Mouse (Mus musculus) layer of hippocampus, postnatal 10 days (tissue): ENCODE data around the gene Csad. TPM values are rescaled to one million over a fixed set of nuclear protein-coding genes. Genes with fewer than 3 reads are reported as not detected.

Experiments
- DNase-seq, 2 experiments: peaks; one replicate each; pipeline ENCODE4 v3.0.0; 2021; ENCODE audit warnings: low spot score in 2 of 2
- total RNA-seq, 2 experiments: library from RNA; stranded (reverse); gene quantifications; 2 replicates each; pipeline ENCODE4 v1.2.3; 2021

Gene Csad
- total RNA-seq, 2 experiments from 2014 or later, result 33.0 to 38.7 TPM

DNA sequence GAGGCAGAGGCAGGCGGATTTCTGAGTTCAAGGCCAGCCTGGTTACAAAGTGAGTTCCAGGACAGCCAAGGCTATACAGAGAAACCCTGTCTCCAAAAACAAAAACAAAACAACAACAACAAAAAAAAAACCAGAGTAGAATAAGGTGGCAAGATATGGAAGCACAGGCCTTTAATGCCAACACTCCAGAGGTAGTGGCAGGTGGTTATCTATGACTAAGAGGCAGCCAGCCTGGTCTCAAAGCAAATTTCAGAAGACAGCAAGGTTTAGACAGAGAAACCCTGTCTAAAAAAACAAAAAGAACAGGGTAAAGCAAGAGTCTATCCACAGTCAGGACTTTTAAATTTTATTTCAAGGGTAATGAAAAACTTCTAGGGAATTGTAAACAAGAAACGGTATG lies 69.8 kb downstream of the Csad start:
- DNase-seq, result no peak

DNA sequence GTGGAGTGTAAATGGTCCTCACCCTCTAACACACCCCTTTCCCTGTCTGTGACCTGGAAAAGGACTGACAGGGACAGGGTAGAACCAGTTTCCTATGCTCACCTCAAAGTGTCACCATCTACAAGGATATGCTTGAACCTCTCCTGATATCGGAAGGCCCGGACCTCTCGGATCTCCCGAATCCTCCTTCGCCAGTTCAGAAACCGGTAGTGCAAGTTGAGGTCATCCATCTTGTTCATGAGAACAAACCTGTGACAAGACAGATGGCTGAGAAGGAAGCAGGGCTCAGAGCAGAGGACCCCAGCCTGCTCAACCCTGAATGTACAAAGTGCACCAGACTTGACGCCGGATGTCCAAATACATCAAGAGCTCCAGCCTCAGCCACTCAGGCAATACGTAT lies 71.2 kb downstream of the Csad start:
- DNase-seq, result no peak

Other genes starting within 250 kb of the Csad start
- under 1 TPM in 1 of 2 experiments, not detected in 1; 0.71 TPM for gene Krt8, start 200.2 kb downstream of the Csad start, total RNA-seq
- gene Krt18, start 176.5 kb downstream of the Csad start, total RNA-seq, result 1 to 10 TPM in 1 of 2 experiments, under 1 TPM in 1; 0.85 to 1.6 TPM
- gene Eif4b, start 131.0 kb downstream of the Csad start, total RNA-seq, result 100 to 1,000 TPM; 178 to 181 TPM
- gene Tns2, start 104.3 kb downstream of the Csad start, total RNA-seq, result 10 to 100 TPM; 13.4 to 16.8 TPM
- 100 to 1,000 TPM; 148 to 163 TPM for gene Spryd3, start 68.5 kb downstream of the Csad start, total RNA-seq
- 1 to 10 TPM; 2.3 to 3.1 TPM for gene Igfbp6, start 60.4 kb downstream of the Csad start, total RNA-seq
- not detected for gene Soat2, start 54.2 kb downstream of the Csad start, total RNA-seq
- gene Zfp740, start 1.5 kb downstream of the Csad start, total RNA-seq, result 10 to 100 TPM; 64.4 to 68.3 TPM
- 1 to 10 TPM; 1.3 to 2.5 TPM for gene Itgb7, start 27.2 kb upstream of the Csad start, total RNA-seq
- gene Rarg, start 52.8 kb upstream of the Csad start, total RNA-seq, result 10 to 100 TPM; 12.5 to 15.6 TPM
- gene Gm9918, start 65.8 kb upstream of the Csad start, total RNA-seq, result not detected
- 10 to 100 TPM; 33.3 to 33.9 TPM for gene Mfsd5, start 74.7 kb upstream of the Csad start, total RNA-seq
- gene Espl1, start 91.5 kb upstream of the Csad start, total RNA-seq, result 1 to 10 TPM; 4.5 to 6.2 TPM
- 100 to 1,000 TPM; 379 to 390 TPM for gene Pfdn5, start 121.4 kb upstream of the Csad start, total RNA-seq
- 10 to 100 TPM; 61.8 to 62.8 TPM for gene Myg1, start 127.0 kb upstream of the Csad start, total RNA-seq
- 10 to 100 TPM; 23.2 to 26.3 TPM for gene Aaas, start 146.0 kb upstream of the Csad start, total RNA-seq
- under 1 TPM; 0.18 to 0.27 TPM for gene Sp7, start 162.5 kb upstream of the Csad start, total RNA-seq
- gene Sp1, start 201.4 kb upstream of the Csad start, total RNA-seq, result 10 to 100 TPM; 26.2 to 27.6 TPM
- gene Amhr2, start 240.6 kb upstream of the Csad start, total RNA-seq, result under 1 TPM; 0.42 to 0.75 TPM